ENCODE assay signal across 9 mouse cellular contexts in genomic region chr3:97931310-97931885, GRCm38 (mm10). TPM values are rescaled to one million over a fixed set of nuclear protein-coding genes. Genes with fewer than 3 reads are reported as not detected.
DNase-seq lines count a peak whose midpoint lies in the region.
"Had no signal": no experiment of that assay in that cellular context is flagged by ENCODE, and none has a peak within 500 bp of the region (broad histone marks: within the 10 kb centered on the region; RNA-seq: fewer than 3 reads in every experiment).

No protein-coding gene starts in this region.

- no peaks in the 10 kb centered on the region for H3K27me3 ChIP-seq in splenic B cell, adult 2 months (ENCODE audit: control insufficient read depth, insufficient read depth, low read length, poor library complexity, severe bottlenecking)

- intact Hi-C loops in left cerebral cortex, postnatal 36 days (cut with DNase I): loop anchor here (5.0 to 10.0 kb wide), 2 partner anchors 81 to 183 kb away; partner anchors contain the start of gene Notch2

- peak; percentile 91 for DNase-seq in heart, adult 11 months
- DNase-seq in heart, adult 8-10 months (ENCODE audit: low spot score): no peak
- peak; percentile 73 for DNase-seq in right cerebral cortex, adult 18-20 months
- no peak for DNase-seq in right cerebral cortex, postnatal 4 days
- DNase-seq in left cerebral cortex, postnatal 36 days (ENCODE audit: low spot score in 2 of 2): peak; percentile 64 to 70
- DNase-seq in splenic B cell, adult 2 months (ENCODE audit: low read depth, low spot score): peak; percentile 33
- no peak for DNase-seq in cerebellum, postnatal 36 days
- no peak for DNase-seq in embryo, embryonic 9.5 days (ENCODE audit: extremely low spot score)

- H3K36me3 ChIP-seq in splenic B cell, adult 2 months (ENCODE audit: control insufficient read depth, insufficient read depth, low read length, poor library complexity, severe bottlenecking): no peaks in the 10 kb centered on the region
- H3K36me3 ChIP-seq: midbrain, embryonic 13.5 days had no signal

RNA-seq across cellular contexts. Expression of gene Sec22b, which starts 30.4 kb away (rescaled TPM):
- 10 to 100 TPM; 43.2 to 56.8 (median 53.3) TPM for total RNA-seq in heart, adult 8-10 months (2022)
- total RNA-seq in left cerebral cortex, postnatal 36 days (2021): 10 to 100 TPM; 72.5 to 79.6 TPM

RNA-seq across cellular contexts. Expression of gene Pde4dip, which starts 42.9 kb away (rescaled TPM):
- 1,000 to 10,000 TPM; 1,836 to 2,320 (median 2,004) TPM for total RNA-seq in heart, adult 8-10 months (2022)
- total RNA-seq in left cerebral cortex, postnatal 36 days (2021): 100 to 1,000 TPM; 209 to 247 TPM

Comparison
In these comparisons a context has a peak if more than half of its experiments do, and no peak if none do; other contexts are left out.
1. DNase-seq: peak in heart, adult 11 months (single experiment), right cerebral cortex, adult 18-20 months (single experiment), left cerebral cortex, postnatal 36 days (2 of 2) and splenic B cell, adult 2 months (single experiment); none in heart, adult 8-10 months (single experiment), right cerebral cortex, postnatal 4 days (single experiment), cerebellum, postnatal 36 days (0 of 2) and embryo, embryonic 9.5 days (single experiment).
2. RNA of gene Pde4dip, which starts 42.9 kb away (total RNA-seq): 1,836 to 2,320 TPM in heart, adult 8-10 months; 209 to 247 TPM in left cerebral cortex, postnatal 36 days; every median in the first group is over 4 times any median in the second.